ENCODE assay signal across 8 mouse cellular contexts in the genomic region with DNA sequence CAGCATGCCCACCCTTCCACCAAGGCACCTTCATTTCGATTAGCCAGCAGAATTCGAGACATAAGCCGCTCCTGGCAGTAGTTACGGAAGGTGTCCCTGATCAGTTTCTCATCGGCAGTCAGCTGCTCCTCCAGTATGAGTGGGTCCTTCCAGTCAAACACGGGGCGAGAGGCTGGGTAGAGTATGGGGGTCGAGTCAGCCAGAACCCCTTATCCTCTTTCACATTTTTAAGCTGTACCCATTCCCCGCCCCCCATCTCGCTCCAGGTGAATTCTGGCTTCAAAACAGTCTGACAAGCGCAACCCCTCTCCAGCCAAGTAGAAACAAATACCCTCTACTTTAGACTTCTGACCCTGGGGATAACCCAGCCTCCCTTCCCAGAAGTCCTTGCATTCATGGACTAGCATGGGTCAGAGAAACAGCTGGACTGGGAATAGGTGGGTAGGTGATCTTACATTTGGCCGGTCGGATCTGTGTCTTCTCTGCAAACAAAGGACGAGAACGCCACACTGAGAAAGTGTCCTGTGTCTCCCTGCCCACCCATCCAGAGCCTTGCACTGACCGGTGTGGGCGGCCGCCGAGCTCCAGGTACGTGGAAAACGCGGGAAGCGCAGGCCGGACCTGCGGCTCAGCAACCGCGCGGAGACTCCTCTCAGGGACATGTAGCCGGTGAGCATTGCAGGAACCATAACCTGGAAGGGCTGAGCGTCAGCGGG. TPM values are rescaled to one million over a fixed set of nuclear protein-coding genes. Genes with fewer than 3 reads are reported as not detected.
DNase-seq lines count a peak whose midpoint lies in the region; ATAC-seq and TF ChIP-seq lines count a peak whose summit lies in the region.

No protein-coding gene starts in this region.

- peaks cover 13% of the 10 kb centered on the region for H3K4me1 ChIP-seq in thymus, adult 2 months (replicated peaks; ENCODE audit: control insufficient read depth, insufficient read depth, low read length)
- H3K4me1 ChIP-seq in hindbrain, embryonic 10.5 days (replicated peaks), result peaks cover 26% of the 10 kb centered on the region
- peaks cover 17% of the 10 kb centered on the region for H3K4me1 ChIP-seq in limb, embryonic 15.5 days

- H3K9ac ChIP-seq in limb, embryonic 15.5 days, result peak overlapping the region; percentile 60

- TF ChIP-seq POLR2A in thymus, adult 2 months (IDR thresholded peaks at IDR 0.05; ENCODE audit: control insufficient read depth, extremely low read depth, insufficient read depth, low read length, poor library complexity), result no peak

- WGBS in thymus, adult 2 months, result 21% methylated on average over 31 of the region's 31 CpGs
- WGBS in hindbrain, embryonic 10.5 days, result 12% methylated on average over 31 of the region's 31 CpGs
- WGBS in limb, embryonic 15.5 days, result 10% methylated on average over 31 of the region's 31 CpGs

- H3K4me2 ChIP-seq in limb, embryonic 15.5 days, result peak overlapping the region; percentile 86

- DNase-seq in thymus, adult 2 months, result no peak
- DNase-seq in thymus, postnatal 14 days, result no peak
- no peak for DNase-seq in hindbrain, embryonic 10.5 days (ENCODE audit: low spot score)
- no peak for DNase-seq in adrenal gland, adult 8-10 months
- no peak for DNase-seq in left cerebral cortex, adult 9 months (ENCODE audit: low spot score in 2 of 2)
- no peak for DNase-seq in yolk sac, embryonic 10.5 days (ENCODE audit: low spot score)

- ATAC-seq in limb, embryonic 15.5 days (ENCODE audit: insufficient number of reproducible peaks, low FRiP score, low TSS enrichment, low read depth), result 0 out of 2 replicates have a peak, but pooled peaks have one; percentile 5
- ATAC-seq in frontal cortex, adult (ENCODE audit: low TSS enrichment), result no peak

- no peak overlapping the region for H3K27ac ChIP-seq in thymus, adult 2 months (ENCODE audit: control insufficient read depth, insufficient read depth, low read length)
- peak overlapping the region; percentile 87 for H3K27ac ChIP-seq in hindbrain, embryonic 10.5 days
- H3K27ac ChIP-seq in limb, embryonic 15.5 days, result peak overlapping the region; percentile 35; the same call in 1 of the 2 replicates

- H3K4me3 ChIP-seq in thymus, adult 2 months (ENCODE audit: control insufficient read depth, insufficient read depth, low read length), result peak overlapping the region; percentile 56
- peak overlapping the region; percentile 74 for H3K4me3 ChIP-seq in hindbrain, embryonic 10.5 days
- H3K4me3 ChIP-seq in limb, embryonic 15.5 days, result peak overlapping the region; percentile 79

- H3K36me3 ChIP-seq in thymus, adult 2 months (ENCODE audit: control insufficient read depth, insufficient read depth, low read length), result no peaks in the 10 kb centered on the region
- peaks cover 34% of the 10 kb centered on the region for H3K36me3 ChIP-seq in hindbrain, embryonic 10.5 days
- peaks cover 24% of the 10 kb centered on the region for H3K36me3 ChIP-seq in limb, embryonic 15.5 days

- no peak for TF ChIP-seq CTCF in thymus, adult 2 months (IDR thresholded peaks at IDR 0.05; ENCODE audit: borderline replicate concordance, control insufficient read depth, extremely low read depth, insufficient read depth, low read length, poor library complexity)

- no peaks in the 10 kb centered on the region for H3K9me3 ChIP-seq in hindbrain, embryonic 10.5 days
- no peaks in the 10 kb centered on the region for H3K9me3 ChIP-seq in limb, embryonic 15.5 days

- H3K27me3 ChIP-seq in thymus, adult 2 months (ENCODE audit: control insufficient read depth, insufficient read depth, low read length), result no peaks in the 10 kb centered on the region
- H3K27me3 ChIP-seq in hindbrain, embryonic 10.5 days (ENCODE audit: insufficient read depth, poor library complexity, severe bottlenecking), result no peaks in the 10 kb centered on the region
- no peaks in the 10 kb centered on the region for H3K27me3 ChIP-seq in limb, embryonic 15.5 days

RNA-seq across cellular contexts. Expression of gene Gcdh, which starts 0.6 kb away (rescaled TPM):
- polyA plus RNA-seq in thymus, adult 2 months (2012; rRNA removed), result 78.7 and 85.2 TPM in 2 replicates
- polyA plus RNA-seq in hindbrain, embryonic 10.5 days (2016; fragmentation: Nextera tagmentation; extraction: Ambion mirVana), result 35.5 and 43.4 TPM in 2 replicates
- 31.1 and 34.3 TPM in 2 replicates for polyA plus RNA-seq in limb, embryonic 15.5 days (2015; fragmentation: Nextera tagmentation; extraction: Ambion mirVana)
- 10 to 100 TPM; 51.9 to 66.4 (median 60.4) TPM for total RNA-seq in adrenal gland, adult 8-10 months (2022)

RNA-seq across cellular contexts. Expression of gene Klf1, which starts 8.6 kb away (rescaled TPM):
- polyA plus RNA-seq in thymus, adult 2 months (2012; rRNA removed), result 0.13 and 0.23 TPM in 2 replicates
- 18.2 and 21.5 TPM in 2 replicates for polyA plus RNA-seq in hindbrain, embryonic 10.5 days (2016; fragmentation: Nextera tagmentation; extraction: Ambion mirVana)
- polyA plus RNA-seq in limb, embryonic 15.5 days (2015; fragmentation: Nextera tagmentation; extraction: Ambion mirVana), result 1.4 and 2.5 TPM in 2 replicates
- under 1 TPM in 2 of 4 experiments, not detected in 2; 0.22 to 0.24 TPM for total RNA-seq in adrenal gland, adult 8-10 months (2022)

RNA-seq across cellular contexts. Expression of gene Dnase2a, which starts 15.2 kb away (rescaled TPM):
- polyA plus RNA-seq in thymus, adult 2 months (2012; rRNA removed), result 16.4 and 23.8 TPM in 2 replicates
- polyA plus RNA-seq in hindbrain, embryonic 10.5 days (2016; fragmentation: Nextera tagmentation; extraction: Ambion mirVana), result 5.8 and 6.6 TPM in 2 replicates
- 19.2 and 22.1 TPM in 2 replicates for polyA plus RNA-seq in limb, embryonic 15.5 days (2015; fragmentation: Nextera tagmentation; extraction: Ambion mirVana)
- total RNA-seq in adrenal gland, adult 8-10 months (2022), result 10 to 100 TPM; 12.5 to 28.7 (median 22.2) TPM

RNA-seq across cellular contexts. Expression of gene Syce2, which starts 21.2 kb away (rescaled TPM):
- 9.4 and 11.6 TPM in 2 replicates for polyA plus RNA-seq in thymus, adult 2 months (2012; rRNA removed)
- polyA plus RNA-seq in hindbrain, embryonic 10.5 days (2016; fragmentation: Nextera tagmentation; extraction: Ambion mirVana), result 61.5 and 67.1 TPM in 2 replicates
- 58.0 and 70.0 TPM in 2 replicates for polyA plus RNA-seq in limb, embryonic 15.5 days (2015; fragmentation: Nextera tagmentation; extraction: Ambion mirVana)
- 1 to 10 TPM; 6.1 to 9.1 (median 7.1) TPM for total RNA-seq in adrenal gland, adult 8-10 months (2022)

RNA-seq across cellular contexts. Expression of gene Farsa, which starts 36.4 kb away (rescaled TPM):
- 93.5 and 103 TPM in 2 replicates for polyA plus RNA-seq in thymus, adult 2 months (2012; rRNA removed)
- polyA plus RNA-seq in hindbrain, embryonic 10.5 days (2016; fragmentation: Nextera tagmentation; extraction: Ambion mirVana), result 129 and 134 TPM in 2 replicates
- 94.4 and 98.2 TPM in 2 replicates for polyA plus RNA-seq in limb, embryonic 15.5 days (2015; fragmentation: Nextera tagmentation; extraction: Ambion mirVana)
- 10 to 100 TPM; 59.9 to 76.8 (median 68.0) TPM for total RNA-seq in adrenal gland, adult 8-10 months (2022)
